Mouse (Mus musculus): ENCODE data around the gene Git1.
A peak's percentile ranks its signal among the peaks of the same experiment; 100 is the strongest.

DNA sequence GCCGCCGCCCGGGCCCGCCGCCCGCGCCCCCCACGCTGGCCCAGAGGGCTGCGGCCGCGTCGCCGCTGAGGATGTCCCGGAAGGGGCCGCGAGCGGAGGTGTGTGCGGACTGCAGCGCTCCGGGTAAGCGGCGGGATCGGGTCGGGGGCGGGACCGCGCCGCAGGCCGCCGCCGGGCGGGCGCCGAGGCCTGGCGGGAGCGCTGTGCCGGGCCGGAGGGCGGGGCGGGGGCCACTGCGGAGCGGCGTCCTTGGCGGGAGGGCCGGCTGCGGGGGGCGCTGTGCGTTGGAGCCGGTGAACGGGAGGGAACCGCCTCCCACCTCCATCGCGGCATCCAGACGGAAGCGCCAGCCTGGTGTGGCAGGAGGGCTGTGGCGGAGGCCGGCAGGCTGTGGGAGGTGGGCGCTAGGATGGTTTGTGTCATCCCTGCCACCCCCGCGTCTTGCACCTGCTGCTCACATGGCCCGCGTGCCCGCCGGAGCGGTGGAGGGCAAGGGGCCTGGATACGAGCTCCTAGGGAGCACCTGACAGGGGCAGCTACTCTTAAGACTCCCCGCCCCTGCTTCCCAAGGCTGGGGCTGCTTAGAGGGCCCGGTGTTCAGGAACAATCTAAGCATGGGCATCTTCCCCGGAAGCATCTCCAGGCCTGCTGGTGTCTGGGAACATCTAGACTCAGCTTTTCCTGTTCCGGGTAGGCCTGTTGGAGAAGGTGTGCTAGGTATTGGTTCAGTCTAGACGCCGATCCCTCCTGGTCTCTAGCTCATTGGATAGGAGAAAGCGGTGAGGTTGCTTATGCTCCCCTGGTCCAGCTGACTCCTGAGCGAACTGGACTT, at the start of gene Git1:
- TF ChIP-seq CTCF (IDR thresholded peaks at IDR 0.05; ENCODE audit: extremely low read depth, insufficient read length, insufficient replicate concordance, low read depth, low read length) (no peak), POLR2A (IDR thresholded peaks at IDR 0.05; ENCODE audit: low read depth, low read length) (peak; percentile 41; the same call in 1 of the 2 replicates)

Measured in small intestine, adult 2 months (tissue).